9 mouse cellular contexts compared by ENCODE assay signal in genomic region chr1:171320151-171320550, GRCm38 (mm10). TPM values are rescaled to one million over a fixed set of nuclear protein-coding genes. Genes with fewer than 3 reads are reported as not detected.
DNase-seq lines count a peak whose midpoint lies in the region; ATAC-seq and TF ChIP-seq lines count a peak whose summit lies in the region.
"Had no signal": no experiment of that assay in that cellular context is flagged by ENCODE, and none has a peak within 500 bp of the region (broad histone marks: within the 10 kb centered on the region; RNA-seq: fewer than 3 reads in every experiment).

No protein-coding gene starts in this region.

- peaks cover 4% of the 10 kb centered on the region; the same call in 1 of the 2 replicates for H3K36me3 ChIP-seq in heart, embryonic 13.5 days
- H3K36me3 ChIP-seq in E14TG2a.4 (ENCODE audit: insufficient read depth, low read length): peaks cover 3% of the 10 kb centered on the region
- no peaks in the 10 kb centered on the region for H3K36me3 ChIP-seq in intestine, embryonic 14.5 days (ENCODE audit: control insufficient read depth, insufficient read depth, low read length)
- H3K36me3 ChIP-seq: neural tube, embryonic 13.5 days had no signal

- no peaks in the 10 kb centered on the region for H3K4me1 ChIP-seq in heart, embryonic 13.5 days
- peaks cover 59% of the 10 kb centered on the region for H3K4me1 ChIP-seq in E14TG2a.4 (replicated peaks; ENCODE audit: low read depth, low read length)
- no peaks in the 10 kb centered on the region for H3K4me1 ChIP-seq in intestine, embryonic 14.5 days (replicated peaks; ENCODE audit: control insufficient read depth, insufficient read depth, low read length)
- H3K4me1 ChIP-seq: neural tube, embryonic 13.5 days had no signal

- no peak for ATAC-seq in heart, embryonic 13.5 days (ENCODE audit: extremely low read depth, insufficient number of reproducible peaks, low FRiP score, low TSS enrichment)
- ATAC-seq in intestine, embryonic 14.5 days (replicated peaks; ENCODE audit: low FRiP score, low TSS enrichment, low read depth): no peak

- H3K4me3 ChIP-seq in heart, embryonic 13.5 days: peak overlapping the region; percentile 29
- peak overlapping the region; percentile 87 for H3K4me3 ChIP-seq in E14TG2a.4 (replicated peaks; ENCODE audit: low read length)
- H3K4me3 ChIP-seq in intestine, embryonic 14.5 days (ENCODE audit: low read depth, low read length): 0 out of 2 replicates have a peak overlapping the region, but pooled peaks have one; percentile 8
- no peak overlapping the region for H3K4me3 ChIP-seq in left cerebral cortex, adult 2 months
- H3K4me3 ChIP-seq: neural tube, embryonic 13.5 days had no signal

- intact Hi-C loops in heart, postnatal 14 days (cut with DNase I): no loop called here
- intact Hi-C loops in left cerebral cortex, adult 2 months (cut with DNase I): loop anchor here (5.0 kb wide), 1 partner anchor 37 kb away; no protein-coding TSS in a partner anchor

- no peak for DNase-seq in heart, postnatal 14 days
- DNase-seq in cerebellum, adult 18-20 months: peak; percentile 79 to 84
- no peak for DNase-seq in intestine, embryonic 14.5 days (ENCODE audit: low spot score)
- DNase-seq in right cerebral cortex, adult 2 months (ENCODE audit: low spot score in 2 of 2): no peak
- DNase-seq in left cerebral cortex, adult 2 months (ENCODE audit: extremely low spot score in 1 of 2, low spot score in 2 of 2): no peak
- no peak for DNase-seq in natural killer cell, adult 2 months (ENCODE audit: low spot score in 2 of 2)

- peak overlapping the region; percentile 56 for H3K4me2 ChIP-seq in heart, embryonic 13.5 days
- peak overlapping the region; percentile 11 for H3K4me2 ChIP-seq in intestine, embryonic 14.5 days (ENCODE audit: low read length)
- H3K4me2 ChIP-seq: neural tube, embryonic 13.5 days had no signal

- H3K27me3 ChIP-seq in heart, embryonic 13.5 days (replicated peaks): no peaks in the 10 kb centered on the region
- no peaks in the 10 kb centered on the region for H3K27me3 ChIP-seq in E14TG2a.4 (ENCODE audit: insufficient read depth, low read length)
- H3K27me3 ChIP-seq in intestine, embryonic 14.5 days (replicated peaks; ENCODE audit: control insufficient read depth, insufficient read depth, low read length): no peaks in the 10 kb centered on the region
- H3K27me3 ChIP-seq: neural tube, embryonic 13.5 days had no signal

- H3K9ac ChIP-seq in heart, embryonic 13.5 days: peak overlapping the region; percentile 48; the same call in 1 of the 2 replicates
- H3K9ac ChIP-seq in intestine, embryonic 14.5 days (ENCODE audit: low read length): no peak overlapping the region
- H3K9ac ChIP-seq: neural tube, embryonic 13.5 days had no signal

- TF ChIP-seq CTCF in E14TG2a.4 (conservative IDR thresholded peaks at IDR 0.05; ENCODE audit: low read length): no peak
- TF ChIP-seq CTCF in left cerebral cortex, adult 2 months (IDR thresholded peaks at IDR 0.05): no peak

- no peak overlapping the region for H3K27ac ChIP-seq in heart, embryonic 13.5 days (replicated peaks)
- H3K27ac ChIP-seq in intestine, embryonic 14.5 days (ENCODE audit: low read depth): no peak overlapping the region
- H3K27ac ChIP-seq in left cerebral cortex, adult 2 months: no peak overlapping the region
- H3K27ac ChIP-seq: neural tube, embryonic 13.5 days had no signal

- 17% methylated on average over 5 of the region's 5 CpGs for WGBS in heart, embryonic 13.5 days
- WGBS in intestine, embryonic 14.5 days: 26% methylated on average over 5 of the region's 5 CpGs

- H3K9me3 ChIP-seq in heart, embryonic 13.5 days: peaks cover 8% of the 10 kb centered on the region; the same call in 1 of the 2 replicates
- H3K9me3 ChIP-seq in E14TG2a.4 (ENCODE audit: low read length): no peaks in the 10 kb centered on the region
- no peaks in the 10 kb centered on the region for H3K9me3 ChIP-seq in intestine, embryonic 14.5 days (ENCODE audit: control insufficient read depth, low read length)
- H3K9me3 ChIP-seq: neural tube, embryonic 13.5 days had no signal

RNA-seq across cellular contexts. Expression of gene Dedd, which starts 8.8 kb away (rescaled TPM):
- 34.6 and 37.6 TPM in 2 replicates for polyA plus RNA-seq in heart, embryonic 13.5 days (2015; fragmentation: Nextera tagmentation; extraction: Ambion mirVana)
- total RNA-seq in heart, postnatal 14 days (2021): 10 to 100 TPM; 24.4 to 25.9 TPM
- polyA plus RNA-seq in intestine, embryonic 14.5 days (2014; fragmentation: Nextera tagmentation; extraction: Ambion mirVana): 43.8 and 51.1 TPM in 2 replicates
- total RNA-seq in left cerebral cortex, adult 2 months (2021): 10 to 100 TPM; 40.4 to 40.9 TPM

RNA-seq across cellular contexts. Expression of gene Nit1, which starts 25.3 kb away (rescaled TPM):
- polyA plus RNA-seq in heart, embryonic 13.5 days (2015; fragmentation: Nextera tagmentation; extraction: Ambion mirVana): 34.8 and 36.9 TPM in 2 replicates
- total RNA-seq in heart, postnatal 14 days (2021): 10 to 100 TPM; 20.0 to 24.6 TPM
- 31.1 and 34.6 TPM in 2 replicates for polyA plus RNA-seq in intestine, embryonic 14.5 days (2014; fragmentation: Nextera tagmentation; extraction: Ambion mirVana)
- 10 to 100 TPM; 43.3 to 44.3 TPM for total RNA-seq in left cerebral cortex, adult 2 months (2021)

RNA-seq across cellular contexts. Expression of gene Pfdn2, which starts 25.3 kb away (rescaled TPM):
- 85.4 and 97.8 TPM in 2 replicates for polyA plus RNA-seq in heart, embryonic 13.5 days (2015; fragmentation: Nextera tagmentation; extraction: Ambion mirVana)
- 10 to 100 TPM; 63.7 to 74.3 TPM for total RNA-seq in heart, postnatal 14 days (2021)
- polyA plus RNA-seq in intestine, embryonic 14.5 days (2014; fragmentation: Nextera tagmentation; extraction: Ambion mirVana): 48.2 and 51.4 TPM in 2 replicates
- 100 to 1,000 TPM; 186 to 191 TPM for total RNA-seq in left cerebral cortex, adult 2 months (2021)

RNA-seq across cellular contexts. Expression of gene Ufc1, which starts 25.3 kb away (rescaled TPM):
- 77.2 and 89.6 TPM in 2 replicates for polyA plus RNA-seq in heart, embryonic 13.5 days (2015; fragmentation: Nextera tagmentation; extraction: Ambion mirVana)
- 10 to 100 TPM; 82.9 to 88.2 TPM for total RNA-seq in heart, postnatal 14 days (2021)
- polyA plus RNA-seq in intestine, embryonic 14.5 days (2014; fragmentation: Nextera tagmentation; extraction: Ambion mirVana): 105 and 114 TPM in 2 replicates
- 100 to 1,000 TPM; 101 to 108 TPM for total RNA-seq in left cerebral cortex, adult 2 months (2021)

RNA-seq across cellular contexts. Expression of gene Usp21, which starts 32.4 kb away (rescaled TPM):
- polyA plus RNA-seq in heart, embryonic 13.5 days (2015; fragmentation: Nextera tagmentation; extraction: Ambion mirVana): 48.4 and 52.2 TPM in 2 replicates
- total RNA-seq in heart, postnatal 14 days (2021): 10 to 100 TPM; 20.0 to 22.4 TPM
- polyA plus RNA-seq in intestine, embryonic 14.5 days (2014; fragmentation: Nextera tagmentation; extraction: Ambion mirVana): 63.0 and 68.1 TPM in 2 replicates
- total RNA-seq in left cerebral cortex, adult 2 months (2021): 10 to 100 TPM; 59.8 to 65.7 TPM

Comparison
In these comparisons a context has a peak if more than half of its experiments do, and no peak if none do; other contexts are left out.
1. DNase-seq: peak in cerebellum, adult 18-20 months (2 of 2); none in heart, postnatal 14 days (0 of 2), intestine, embryonic 14.5 days (single experiment), right cerebral cortex, adult 2 months (0 of 2), left cerebral cortex, adult 2 months (0 of 2) and natural killer cell, adult 2 months (0 of 2).